Mouse (Mus musculus) heart, postnatal 0 days (tissue): ENCODE data around the gene Adgrb2.

ENCODE experiments used
- CTCF ChIP-seq: IDR thresholded peaks from 2 replicates; pipeline ENCODE4 v1.5.1; 2016; ENCODE audit warnings: antibody characterized with exemption, control low read depth, low read depth
- EP300 ChIP-seq: IDR thresholded peaks from 2 replicates; pipeline ENCODE4 v1.6.1; 2016; ENCODE audit warnings: antibody characterized with exemption, low read depth

DNA sequence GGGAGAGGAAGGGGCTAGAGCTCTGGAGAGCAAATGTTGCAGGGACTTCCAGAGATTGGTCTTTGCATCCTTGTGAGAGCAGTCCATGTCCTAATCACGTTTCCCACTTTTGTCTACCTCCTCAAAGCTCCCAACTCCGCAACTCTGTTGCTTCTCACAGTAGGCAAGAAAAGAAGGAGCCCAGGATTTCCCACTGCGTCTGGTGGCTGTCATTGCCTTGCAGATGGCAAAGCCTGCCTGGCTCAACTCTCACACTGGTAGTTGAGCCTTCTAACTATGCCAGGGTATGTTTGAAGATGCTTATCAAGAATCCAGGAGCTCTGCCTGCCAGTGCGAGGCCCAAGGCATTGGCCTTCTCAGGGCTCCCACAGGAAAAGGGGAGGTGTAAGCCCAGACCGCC, 1.6 kb upstream of the Adgrb2 start:
- no peak for TF ChIP-seq CTCF
- TF ChIP-seq EP300 = no peak
